Mouse (Mus musculus) lung, adult 2 months (tissue): ENCODE results near the gene Lbhd2. TPM values are rescaled to one million over a fixed set of nuclear protein-coding genes. Genes with fewer than 3 reads are reported as not detected.

ENCODE experiments used
- DNase-seq: peaks from one replicate; pipeline ENCODE4 v3.0.0; 2022
- H3K4me1 ChIP-seq: fragments of 200-500 bp; 2 replicates; pipeline ENCODE4 v1.6.1; 2011; ENCODE audit warnings: low read length; ENCODE audit not compliant: control insufficient read depth, insufficient read depth
- H3K4me3 ChIP-seq: fragments of 200-500 bp; replicated peaks from 2 replicates; pipeline ENCODE3; 2011; ENCODE audit warnings: low read depth, mild to moderate bottlenecking, control low read depth, low read length; ENCODE audit errors: extremely low read depth
- CTCF ChIP-seq: fragments of 200-500 bp; IDR thresholded peaks from 2 replicates; pipeline ENCODE4 v1.5.1; 2011; ENCODE audit warnings: mild to moderate bottlenecking, low read length, control low read depth; ENCODE audit not compliant: insufficient read depth
- POLR2A ChIP-seq: fragments of 200-500 bp; IDR thresholded peaks from 2 replicates; pipeline ENCODE4 v1.6.1; 2011; ENCODE audit warnings: low read depth, mild to moderate bottlenecking, control low read depth, low read length, borderline replicate concordance; ENCODE audit errors: extremely low read depth
- WGBS: fragments of 180-500 bp; shearing (Covaris S2); methylation state at CpG from one replicate; pipeline ENCODE4 v1.1.7; 2018; 5-methylcytosine and 5-hydroxymethylcytosine counted together
- polyA plus RNA-seq: library from polyadenylated mRNA; depleted of rRNA; stranded (reverse); fragments of >200 nt; gene quantifications from 2 replicates; pipeline ENCODE4 v1.2.3, GENCODE M21; 2012

Gene Lbhd2
- polyA plus RNA-seq, 1 experiment = not detected

- WGBS = 49% methylated on average over 27 of the region's 27 CpGs
- H3K4me1 ChIP-seq = peaks cover 11% of the 10 kb centered on the region; the same call in 1 of the 2 replicates
- TF ChIP-seq CTCF (no peak), POLR2A (no peak)
- DNase-seq = no peak
- no peak overlapping the region for H3K4me3 ChIP-seq
These were observed 39.4 kb downstream of the Lbhd2 start for GRCm38 (mm10) chr12:111445890-111446613.

DNA sequence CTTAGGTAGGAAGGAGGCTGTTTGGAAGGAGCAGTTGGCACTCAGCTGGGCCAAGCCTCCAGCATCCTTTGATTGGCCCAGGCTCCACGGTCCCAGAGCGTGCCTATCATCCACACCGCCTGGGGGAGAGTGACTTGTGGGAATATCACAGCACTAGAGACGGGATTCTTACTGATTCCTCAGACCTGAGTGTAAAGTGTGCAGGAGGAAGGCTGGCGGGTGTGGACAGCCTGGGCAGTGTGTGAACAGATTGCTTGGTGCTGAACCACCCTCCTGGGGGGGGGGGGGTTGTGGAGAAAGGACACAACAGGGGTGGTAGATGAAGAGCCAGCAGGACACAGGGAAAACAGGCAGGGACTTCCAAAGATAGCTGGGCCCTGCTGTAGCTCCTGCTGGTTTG is 40.1 kb downstream of the Lbhd2 start:
- TF ChIP-seq CTCF (no peak), POLR2A (no peak)
- WGBS = 74% methylated on average over 5 of the region's 5 CpGs
- DNase-seq = no peak
- Histone ChIP-seq H3K4me3 (no peak overlapping the region), H3K4me1 (peaks cover 11% of the 10 kb centered on the region; the same call in 1 of the 2 replicates)

DNA sequence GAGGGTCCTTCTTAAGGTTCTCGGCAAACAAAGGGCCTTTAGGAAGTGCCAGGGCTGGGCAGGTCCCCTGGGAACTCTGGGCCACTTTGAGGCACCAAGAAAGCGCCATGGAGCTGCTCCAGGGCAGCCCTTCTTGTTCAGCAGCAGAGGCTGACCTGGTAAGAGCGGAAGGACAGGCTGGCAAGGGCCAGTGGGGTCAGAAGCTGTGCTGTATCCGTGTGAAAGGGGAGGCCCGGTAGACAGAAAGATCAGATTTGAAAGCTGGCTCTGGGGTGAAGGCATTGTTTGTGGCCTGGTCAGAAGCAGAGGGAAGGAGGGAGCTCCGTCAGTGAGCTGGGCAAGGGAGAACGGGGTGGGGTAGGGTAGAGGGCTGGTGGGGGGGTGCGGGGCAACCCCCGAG is 40.7 kb downstream of the Lbhd2 start:
- no peak overlapping the region for H3K4me3 ChIP-seq
- DNase-seq = no peak
- TF ChIP-seq POLR2A (no peak), CTCF (no peak)
- peaks cover 8% of the 10 kb centered on the region; the same call in 1 of the 2 replicates for H3K4me1 ChIP-seq
- 71% methylated on average over 9 of the region's 9 CpGs for WGBS

GRCm38 (mm10) chr12:111447898-111448760 is 41.5 kb downstream of the Lbhd2 start:
- WGBS = 78% methylated on average over 22 of the region's 22 CpGs
- TF ChIP-seq CTCF = no peak
- TF ChIP-seq POLR2A = no peak
- H3K4me3 ChIP-seq = no peak overlapping the region
- DNase-seq = no peak
- peaks cover 8% of the 10 kb centered on the region; the same call in 1 of the 2 replicates for H3K4me1 ChIP-seq

DNA sequence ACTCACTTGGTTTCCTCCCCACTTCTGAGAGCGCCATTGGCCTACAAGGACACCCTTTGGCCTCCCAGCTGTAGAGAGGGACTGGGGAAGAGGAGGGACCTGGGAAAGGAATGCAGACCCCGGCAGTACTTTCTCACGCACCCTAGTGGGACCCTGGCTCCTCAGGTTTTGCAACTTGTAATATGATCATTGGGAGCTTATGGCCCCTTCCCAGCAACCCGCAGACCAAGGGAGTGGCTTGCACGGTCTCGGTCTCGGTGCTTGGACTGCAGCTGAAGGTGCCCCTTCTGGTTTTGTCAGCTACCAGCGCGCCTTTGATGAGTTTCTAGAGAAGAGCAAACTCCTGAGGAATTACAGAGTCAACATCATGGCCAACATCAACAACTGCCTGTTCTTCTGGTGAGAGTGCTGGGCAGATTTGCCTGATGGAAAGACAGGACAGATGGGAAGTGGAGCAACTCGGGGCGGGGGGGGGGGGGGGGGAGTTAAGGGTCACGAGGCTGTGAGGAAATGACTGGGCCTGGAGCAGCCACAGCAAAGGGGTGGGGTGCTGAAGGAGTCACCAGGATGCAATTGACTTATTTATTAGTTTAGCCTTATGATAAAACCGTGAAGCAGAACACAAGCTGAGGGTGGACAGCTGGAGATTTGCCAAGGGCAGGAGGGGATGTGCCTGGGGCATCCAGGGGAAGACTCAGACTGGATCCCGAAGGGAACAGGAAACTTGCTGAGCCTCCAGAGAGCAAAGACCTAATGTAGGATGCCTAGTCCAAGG is 42.5 kb downstream of the Lbhd2 start:
- peaks cover 8% of the 10 kb centered on the region; the same call in 1 of the 2 replicates for H3K4me1 ChIP-seq
- no peak for DNase-seq
- H3K4me3 ChIP-seq = no peak overlapping the region
- TF ChIP-seq POLR2A (no peak), CTCF (no peak)
- 36% methylated on average over 13 of the region's 14 CpGs for WGBS

DNA sequence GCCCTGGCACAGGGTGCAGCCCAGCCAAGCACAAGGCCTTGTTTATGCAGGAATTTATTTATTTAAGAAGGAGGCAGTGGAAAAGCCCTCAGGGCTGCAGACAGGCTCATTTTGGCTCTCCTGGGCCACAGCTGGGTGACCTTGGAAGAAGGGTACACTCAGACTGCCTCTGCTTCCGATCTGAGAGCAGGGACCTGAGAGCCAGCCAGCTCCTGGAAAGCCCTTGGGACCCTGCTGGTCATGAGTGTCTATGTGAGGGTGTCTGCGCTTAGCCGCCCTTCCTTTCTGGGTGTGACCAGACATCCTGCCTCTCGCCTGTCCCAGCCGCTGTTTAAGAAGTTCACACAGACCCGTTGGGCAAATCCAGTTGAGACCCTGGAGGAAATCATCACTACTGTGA is 43.8 kb downstream of the Lbhd2 start:
- TF ChIP-seq CTCF (no peak), POLR2A (no peak)
- no peak for DNase-seq
- Histone ChIP-seq H3K4me3 (no peak overlapping the region), H3K4me1 (peaks cover 8% of the 10 kb centered on the region; the same call in 1 of the 2 replicates)
- 23% methylated on average over 6 of the region's 6 CpGs for WGBS

DNA sequence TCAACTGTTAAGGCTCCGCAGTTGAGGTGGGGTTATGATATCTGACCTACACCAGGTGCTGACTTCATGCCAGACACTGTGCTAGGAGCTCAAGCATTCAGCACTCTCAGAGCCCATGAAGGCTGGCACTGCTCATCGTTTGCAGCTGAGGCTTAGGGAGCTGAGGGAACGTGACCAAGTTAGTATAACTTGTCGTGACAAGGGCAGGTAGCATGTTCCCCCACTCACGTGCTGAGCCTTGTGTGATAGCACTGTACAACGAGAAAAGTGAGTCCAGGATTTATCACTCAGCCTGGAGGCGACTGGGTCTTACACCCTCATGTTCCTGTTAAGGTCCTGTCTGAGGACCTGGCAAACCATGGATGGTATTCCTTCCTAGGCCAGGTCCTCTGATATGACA is 45.0 kb downstream of the Lbhd2 start:
- 87% methylated on average over 7 of the region's 7 CpGs for WGBS
- Histone ChIP-seq H3K4me3 (no peak overlapping the region), H3K4me1 (peaks cover 8% of the 10 kb centered on the region; the same call in 1 of the 2 replicates)
- TF ChIP-seq POLR2A (no peak), CTCF (no peak)
- DNase-seq = no peak

GRCm38 (mm10) chr12:111454021-111454420 is 47.4 kb downstream of the Lbhd2 start:
- Histone ChIP-seq H3K4me1 (peaks cover 8% of the 10 kb centered on the region; the same call in 1 of the 2 replicates), H3K4me3 (no peak overlapping the region)
- DNase-seq = no peak
- TF ChIP-seq POLR2A (no peak), CTCF (no peak)
- WGBS = 42% methylated on average over 4 of the region's 4 CpGs
